ENCODE assay signal across 26 mouse cellular contexts in genomic region chr8:122866231-122866630, GRCm38 (mm10). TPM values are rescaled to one million over a fixed set of nuclear protein-coding genes. Genes with fewer than 3 reads are reported as not detected.
"Had no signal": no experiment of that assay in that cellular context is flagged by ENCODE, and none has a peak within 500 bp of the region (broad histone marks: within the 10 kb centered on the region; RNA-seq: fewer than 3 reads in every experiment).

No protein-coding gene starts in this region.

- H3K27me3 ChIP-seq: intestine, embryonic 15.5 days had no signal

- H3K36me3 ChIP-seq: heart, embryonic 13.5 days; heart, embryonic 15.5 days; hindbrain, embryonic 12.5 days; intestine, embryonic 15.5 days had no signal

- DNase-seq: gastrocnemius, adult 2 months; gastrocnemius, postnatal 10 days; gastrocnemius, postnatal 25 days; heart, adult 11 months; heart, adult 2 months; heart, postnatal 14 days; heart, postnatal 36 days; kidney, adult 18-20 months; kidney, adult 8-10 months; kidney, postnatal 10 days; kidney, postnatal 25 days; kidney, postnatal 4 days; liver had no signal

- H3K4me3 ChIP-seq: gastrocnemius, adult 2 months; heart, adult 2 months; heart, embryonic 13.5 days; heart, embryonic 15.5 days; hindbrain, embryonic 12.5 days; intestine, embryonic 15.5 days; layer of hippocampus, adult 2 months; left cerebral cortex, adult 2 months; limb, embryonic 12.5 days had no signal

- H3K27ac ChIP-seq: gastrocnemius, adult 2 months; heart, adult 2 months; heart, embryonic 13.5 days; heart, embryonic 15.5 days; hindbrain, embryonic 12.5 days; hindbrain, embryonic 14.5 days; intestine, embryonic 15.5 days; layer of hippocampus, adult 2 months; left cerebral cortex, adult 2 months; limb, embryonic 10.5 days; limb, embryonic 12.5 days had no signal

- H3K9me3 ChIP-seq: intestine, embryonic 15.5 days had no signal

- H3K9ac ChIP-seq: heart, embryonic 13.5 days; heart, embryonic 15.5 days; hindbrain, embryonic 12.5 days; hindbrain, embryonic 14.5 days; intestine, embryonic 15.5 days; limb, embryonic 12.5 days had no signal

- ATAC-seq: hindbrain, embryonic 16.5 days; intestine, embryonic 15.5 days; intestine, postnatal 0 days had no signal

RNA-seq across cellular contexts. Expression of gene Cdh15, which starts 18.5 kb away (rescaled TPM):
- total RNA-seq: heart, adult 2 months; heart, postnatal 14 days; heart, postnatal 36 days; hematopoietic stem cell, adult 5-6 weeks had no signal
- polyA plus RNA-seq: heart, adult 2 months; heart, postnatal 0 days had no signal
